Mouse (Mus musculus) kidney, adult 2 months (tissue): Measurements from ENCODE around the gene Rbm8a. TPM values are rescaled to one million over a fixed set of nuclear protein-coding genes. Genes with fewer than 3 reads are reported as not detected.

Experiments
- DNase-seq: peaks from one replicate; pipeline ENCODE4 v3.0.0; 2021
- H3K27ac ChIP-seq: fragments of 200-500 bp; 2 replicates; pipeline ENCODE4 v1.5.1; 2012; ENCODE audit warnings: low read depth, low read length, control low read depth, inconsistent platforms; ENCODE audit not compliant: insufficient read depth
- H3K27me3 ChIP-seq: fragments of 200-500 bp; replicated peaks from 2 replicates; pipeline ENCODE4 v1.6.1; 2012; ENCODE audit warnings: mild to moderate bottlenecking, moderate library complexity, low read length, inconsistent platforms; ENCODE audit not compliant: control insufficient read depth, insufficient read depth
- H3K36me3 ChIP-seq: fragments of 200-500 bp; 2 replicates; pipeline ENCODE4 v1.6.1; 2012; ENCODE audit warnings: mild to moderate bottlenecking, moderate library complexity, low read length, inconsistent platforms; ENCODE audit not compliant: control insufficient read depth, insufficient read depth
- H3K4me1 ChIP-seq: fragments of 200-500 bp; 2 replicates; pipeline ENCODE4 v1.6.1; 2011; ENCODE audit warnings: low read length; ENCODE audit not compliant: control insufficient read depth, insufficient read depth
- H3K4me3 ChIP-seq: fragments of 200-500 bp; 2 replicates; pipeline ENCODE4 v1.5.1; 2011; ENCODE audit warnings: mild to moderate bottlenecking, low read depth, low read length, control low read depth; ENCODE audit not compliant: insufficient read depth
- CTCF ChIP-seq: fragments of 200-500 bp; conservative IDR thresholded peaks from 2 replicates; pipeline ENCODE4 v1.5.1; 2011; ENCODE audit warnings: low read depth, mild to moderate bottlenecking, control low read depth, low read length, moderate library complexity, mixed read lengths; ENCODE audit not compliant: insufficient read depth, insufficient read length
- POLR2A ChIP-seq: fragments of 200-500 bp; IDR thresholded peaks from one replicate; pipeline ENCODE4 v1.6.1; 2011; ENCODE audit warnings: low read depth, low read length, control low read depth
- WGBS: fragments of 180-500 bp; shearing (Covaris S2); methylation state at CpG from one replicate; pipeline ENCODE4 v1.1.7; 2018; 5-methylcytosine and 5-hydroxymethylcytosine counted together
- polyA plus RNA-seq: library from polyadenylated mRNA; depleted of rRNA; stranded (reverse); fragments of >200 nt; gene quantifications from 2 replicates; pipeline ENCODE4 v1.2.3, GENCODE M21; 2012

Gene Rbm8a
- polyA plus RNA-seq, 1 experiment: 16.1 TPM

- Histone ChIP-seq H3K4me1 (0 out of 2 replicates have a peak, but pooled peaks cover 2% of the 10 kb centered on the region), H3K27me3 (0 out of 2 replicates have a peak, but pooled peaks cover 1% of the 10 kb centered on the region), H3K36me3 (no peaks in the 10 kb centered on the region), H3K27ac (no peak overlapping the region), H3K4me3 (no peak overlapping the region)
- 90% methylated on average over 5 of the region's 5 CpGs for WGBS
- no peak for DNase-seq
- TF ChIP-seq POLR2A (no peak), CTCF (no peak)
Observed at GRCm38 (mm10) chr3:96594851-96595250, 34.9 kb upstream of the Rbm8a start.

DNA sequence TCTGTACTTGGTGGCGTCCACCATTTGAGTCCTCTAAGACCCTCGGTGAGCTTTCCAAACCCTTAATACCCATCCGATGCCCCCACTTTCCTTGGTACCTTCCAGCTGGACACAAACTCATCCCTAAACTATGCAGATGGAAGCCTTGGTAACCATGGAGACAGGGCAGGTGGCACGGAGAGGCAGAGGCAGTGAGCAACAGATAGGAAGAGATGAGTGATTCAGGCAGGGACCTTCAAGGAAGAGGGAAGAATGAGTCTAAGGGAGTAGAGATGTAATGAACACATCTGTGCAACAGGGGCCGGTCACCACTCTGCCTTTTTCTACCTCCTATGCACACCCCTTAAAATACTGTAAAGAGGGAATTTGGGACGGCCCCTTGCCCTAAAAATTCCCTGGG, 34.1 kb upstream of the Rbm8a start:
- TF ChIP-seq CTCF (no peak), POLR2A (no peak)
- no peak overlapping the region for H3K27ac ChIP-seq
- DNase-seq: no peak
- H3K4me1 ChIP-seq: 0 out of 2 replicates have a peak, but pooled peaks cover 2% of the 10 kb centered on the region
- no peaks in the 10 kb centered on the region for H3K36me3 ChIP-seq
- H3K27me3 ChIP-seq: 0 out of 2 replicates have a peak, but pooled peaks cover 1% of the 10 kb centered on the region
- no peak overlapping the region for H3K4me3 ChIP-seq
- 39% methylated on average over 6 of the region's 6 CpGs for WGBS

GRCm38 (mm10) chr3:96596228-96596707, 33.5 kb upstream of the Rbm8a start, which contains the start of gene Ankrd34a:
Gene Ankrd34a (plus strand): TSS chr3:96596636.
- TF ChIP-seq CTCF (no peak), POLR2A (no peak)
- DNase-seq: peak; percentile 50
- H3K36me3 ChIP-seq: no peaks in the 10 kb centered on the region
- 4% methylated on average over 21 of the region's 23 CpGs for WGBS
- H3K27me3 ChIP-seq: 0 out of 2 replicates have a peak, but pooled peaks cover 1% of the 10 kb centered on the region
- no peak within 1 kb of the TSS for H3K27ac ChIP-seq
- peak within 1 kb of the TSS; percentile 31 for H3K4me3 ChIP-seq
- H3K4me1 ChIP-seq: 0 out of 2 replicates have a peak, but pooled peaks cover 2% of the 10 kb centered on the region

DNA sequence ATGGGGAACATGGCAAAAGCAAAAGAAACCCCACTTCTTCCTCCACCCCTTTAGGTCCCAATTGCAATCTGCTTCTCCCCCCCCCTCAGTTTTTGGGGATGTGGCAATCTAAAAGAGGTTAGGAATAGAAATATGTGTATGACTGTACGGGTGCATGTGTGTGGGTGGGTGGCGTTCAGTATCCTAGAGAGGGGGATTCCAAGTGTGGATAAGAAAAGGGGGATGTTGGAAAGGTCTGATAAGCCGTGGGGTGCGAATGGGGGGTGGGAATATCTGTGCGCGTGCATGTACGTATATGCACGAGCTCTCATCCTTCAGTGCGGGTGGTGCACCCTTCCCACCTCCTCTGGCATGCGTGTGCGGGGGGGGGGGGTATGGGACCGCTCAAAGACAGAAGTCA, 32.9 kb upstream of the Rbm8a start:
- TF ChIP-seq POLR2A (no peak), CTCF (no peak)
- 0 out of 2 replicates have a peak, but pooled peaks cover 1% of the 10 kb centered on the region for H3K27me3 ChIP-seq
- H3K36me3 ChIP-seq: no peaks in the 10 kb centered on the region
- H3K27ac ChIP-seq: no peak overlapping the region
- no peak for DNase-seq
- H3K4me3 ChIP-seq: peak overlapping the region; percentile 31; the same call in 1 of the 2 replicates
- 0 out of 2 replicates have a peak, but pooled peaks cover 2% of the 10 kb centered on the region for H3K4me1 ChIP-seq
- WGBS: 5% methylated on average over 11 of the region's 12 CpGs

GRCm38 (mm10) chr3:96597435-96597891, 32.3 kb upstream of the Rbm8a start:
- 1% methylated on average over 40 of the region's 40 CpGs for WGBS
- Histone ChIP-seq H3K27me3 (0 out of 2 replicates have a peak, but pooled peaks cover 1% of the 10 kb centered on the region), H3K36me3 (no peaks in the 10 kb centered on the region), H3K4me3 (peak overlapping the region; percentile 31), H3K4me1 (0 out of 2 replicates have a peak, but pooled peaks cover 2% of the 10 kb centered on the region), H3K27ac (no peak overlapping the region)
- no peak for TF ChIP-seq POLR2A
- no peak for TF ChIP-seq CTCF
- peak; percentile 10 for DNase-seq

DNA sequence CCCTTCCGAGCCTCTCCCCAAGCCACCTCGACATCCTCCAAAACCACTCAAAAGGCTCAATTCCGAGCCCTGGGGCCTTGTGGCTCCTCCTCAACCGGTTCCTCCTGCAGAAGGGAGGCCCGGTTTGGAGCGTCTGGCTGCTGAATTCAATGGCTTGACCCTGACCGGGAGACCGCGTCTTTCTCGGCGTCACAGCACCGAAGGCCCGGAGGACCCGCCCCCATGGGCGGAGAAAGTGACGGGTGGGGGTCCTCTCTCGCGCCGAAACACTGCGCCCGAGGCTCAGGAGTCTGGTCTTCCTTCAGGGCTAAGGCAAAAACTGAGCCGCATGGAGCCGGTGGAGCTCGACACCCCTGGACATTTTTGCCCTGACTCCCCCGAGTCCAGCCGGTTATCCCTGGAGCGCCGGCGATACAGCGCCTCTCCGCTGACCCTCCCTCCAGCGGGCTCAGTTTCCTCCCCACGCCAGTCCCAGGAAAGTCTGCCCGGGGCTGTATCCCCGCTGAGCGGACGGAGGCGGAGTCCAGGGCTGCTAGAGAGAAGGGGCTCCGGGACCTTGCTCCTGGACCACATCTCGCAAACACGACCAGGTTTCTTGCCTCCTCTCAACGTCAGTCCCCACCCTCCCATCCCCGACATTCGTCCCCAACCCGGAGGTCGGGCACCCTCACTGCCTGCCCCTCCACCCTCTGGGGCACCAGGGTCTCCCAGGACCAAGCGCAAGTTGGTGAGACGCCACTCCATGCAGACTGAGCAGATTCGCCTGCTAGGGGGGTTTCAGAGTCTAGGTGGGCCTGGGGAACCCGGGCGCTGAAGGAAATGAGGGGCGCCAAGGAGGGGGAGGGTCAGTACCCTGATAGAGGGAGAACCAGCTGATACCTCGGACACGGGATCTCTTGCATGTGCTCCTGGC, 31.3 kb upstream of the Rbm8a start:
- H3K4me3 ChIP-seq: peak overlapping the region; percentile 31
- no peaks in the 10 kb centered on the region for H3K4me1 ChIP-seq
- H3K36me3 ChIP-seq: no peaks in the 10 kb centered on the region
- no peak for TF ChIP-seq POLR2A
- 0 out of 2 replicates have a peak, but pooled peaks cover 1% of the 10 kb centered on the region for H3K27me3 ChIP-seq
- peak; percentile 78 for DNase-seq
- no peak overlapping the region for H3K27ac ChIP-seq
- 7% methylated on average over 54 of the region's 54 CpGs for WGBS

DNA sequence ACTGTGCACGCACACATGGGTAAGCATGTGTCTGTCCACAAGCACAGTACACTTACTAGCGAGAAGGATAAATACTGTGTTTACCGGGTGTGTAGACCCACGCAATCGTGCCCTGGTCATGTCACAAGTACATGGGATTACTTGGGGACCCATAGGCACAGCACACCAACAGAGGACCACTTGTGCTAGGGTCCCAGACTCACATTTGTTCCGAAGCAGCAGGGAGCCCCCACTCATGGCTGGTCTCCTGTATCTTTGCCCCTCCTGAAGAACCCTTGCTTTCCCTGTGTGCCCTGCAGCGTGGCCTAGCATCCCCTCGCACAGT, 30.7 kb upstream of the Rbm8a start:
- Histone ChIP-seq H3K36me3 (no peaks in the 10 kb centered on the region), H3K27ac (no peak overlapping the region), H3K27me3 (0 out of 2 replicates have a peak, but pooled peaks cover 1% of the 10 kb centered on the region), H3K4me1 (no peaks in the 10 kb centered on the region), H3K4me3 (no peak overlapping the region)
- WGBS: 82% methylated on average over 8 of the region's 8 CpGs
- DNase-seq: no peak
- TF ChIP-seq POLR2A (no peak), CTCF (no peak)
